Mouse (Mus musculus) spleen, adult 2 months (tissue): ENCODE results near the gene Vav2.

Source experiments
- CTCF ChIP-seq: fragments of 200-500 bp; IDR thresholded peaks from 2 replicates; pipeline ENCODE4 v1.5.1; 2011; ENCODE audit warnings: mild to moderate bottlenecking, inconsistent platforms; ENCODE audit not compliant: insufficient read depth, insufficient read length, insufficient replicate concordance; ENCODE audit errors: extremely low read depth
- POLR2A ChIP-seq: fragments of 200-500 bp; IDR thresholded peaks from 2 replicates; pipeline ENCODE4 v1.6.1; 2011; ENCODE audit warnings: low read depth, low read length, inconsistent platforms

DNA sequence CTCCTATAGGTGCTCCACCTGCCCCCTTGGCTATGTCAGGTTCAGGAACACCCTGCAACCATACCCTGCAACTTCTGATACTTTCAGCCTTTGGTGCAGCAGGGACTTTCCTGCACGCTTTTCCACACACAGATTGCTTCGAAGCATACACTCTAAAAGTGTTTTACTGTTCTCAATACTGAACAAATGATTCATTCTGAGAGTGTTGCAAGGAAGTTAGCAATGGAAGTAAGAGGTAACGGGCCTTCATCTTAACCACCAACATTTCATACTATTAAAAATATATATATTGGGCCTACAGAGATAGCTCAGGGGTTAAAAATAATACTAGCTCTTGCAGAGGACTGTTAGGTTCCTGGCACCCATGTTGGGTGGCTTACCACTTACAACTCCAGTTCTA lies 132.1 kb downstream of the Vav2 start:
- TF ChIP-seq CTCF (no peak), POLR2A (no peak)
